Mouse (Mus musculus) lung, postnatal 36 days (tissue): ENCODE results near the gene Zfp839.

Experiments
- DNase-seq: peaks from one replicate; pipeline ENCODE4 v3.0.0; 2022; ENCODE audit warnings: mixed read lengths

The Zfp839 gene

DNA sequence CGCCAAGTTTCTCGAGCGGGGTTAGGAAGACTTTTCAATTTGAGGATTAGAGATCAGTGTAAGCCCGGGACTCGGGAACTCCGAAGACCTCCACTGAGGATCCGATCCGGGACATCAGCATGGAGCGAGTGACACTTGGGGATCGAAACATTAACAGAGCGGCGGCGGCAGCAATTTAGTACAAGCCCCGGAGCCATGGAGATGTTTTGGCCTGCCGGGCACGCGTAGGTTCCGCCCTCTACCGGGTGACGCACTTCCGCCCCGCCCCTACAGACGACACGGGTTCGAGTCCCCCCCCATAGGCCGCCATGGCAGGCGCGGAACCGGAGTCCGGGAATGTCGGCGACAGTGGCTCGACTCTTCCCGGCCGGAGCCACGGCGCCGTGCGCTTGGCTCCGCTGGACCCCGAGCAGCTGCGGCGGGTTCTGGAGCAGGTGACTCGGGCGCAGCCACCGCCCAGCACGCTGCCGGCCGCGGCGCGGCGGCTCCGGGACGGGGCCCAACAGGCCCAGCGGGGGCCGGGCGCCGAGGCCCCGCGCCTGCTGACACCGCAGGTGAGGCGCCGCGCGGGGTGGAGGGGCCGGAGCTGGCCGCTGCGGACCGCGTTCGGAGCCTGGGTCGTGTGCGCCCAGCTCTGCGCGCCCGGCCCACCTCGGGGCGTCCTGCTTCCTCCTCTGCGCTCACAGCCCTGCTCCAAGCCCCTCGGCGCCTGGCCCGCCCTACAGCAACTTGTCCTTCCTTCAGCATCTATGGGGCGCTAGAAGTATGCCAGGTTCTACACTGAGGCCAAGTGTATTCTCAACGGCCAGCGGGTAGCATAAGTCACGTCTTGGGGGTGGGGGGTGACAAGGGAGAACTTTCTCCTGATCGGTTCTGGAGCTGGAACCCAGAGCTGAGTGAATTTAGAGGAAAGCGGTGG, at the start of gene Zfp839:
TSS of gene Zfp839 (plus strand) at position 244 of the 919 bp plus-strand sequence.
- DNase-seq = peak; percentile 90

DNA sequence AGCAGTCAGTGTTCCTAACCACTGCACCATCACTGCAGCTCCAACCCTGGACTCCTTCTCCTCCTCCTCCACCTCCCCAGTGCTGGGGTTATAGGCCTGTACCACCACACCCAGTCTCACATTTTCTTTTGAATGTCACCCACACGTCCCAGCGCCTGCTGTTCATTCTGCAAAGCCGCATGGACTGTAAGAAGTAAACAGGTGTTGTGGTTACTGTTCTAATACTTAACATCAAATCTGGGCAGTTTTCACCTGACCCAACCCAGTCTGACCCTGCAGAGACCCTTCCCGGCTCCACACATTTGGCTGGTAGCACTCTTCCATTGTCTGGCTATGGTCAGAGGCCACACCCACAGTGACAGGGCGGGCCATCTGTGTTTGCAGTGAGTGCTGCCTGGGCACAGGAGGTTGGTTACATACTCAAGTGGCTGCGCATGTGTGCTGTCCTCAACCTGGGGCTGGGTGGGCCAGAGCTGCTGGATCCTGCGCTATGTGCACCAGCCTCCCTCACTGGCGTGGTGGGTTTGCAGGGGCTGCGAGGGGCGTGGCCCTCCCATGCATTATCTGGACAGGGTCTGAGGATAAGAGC, 48.1 kb upstream of the Zfp839 start:
- peak; percentile 31 for DNase-seq

DNA sequence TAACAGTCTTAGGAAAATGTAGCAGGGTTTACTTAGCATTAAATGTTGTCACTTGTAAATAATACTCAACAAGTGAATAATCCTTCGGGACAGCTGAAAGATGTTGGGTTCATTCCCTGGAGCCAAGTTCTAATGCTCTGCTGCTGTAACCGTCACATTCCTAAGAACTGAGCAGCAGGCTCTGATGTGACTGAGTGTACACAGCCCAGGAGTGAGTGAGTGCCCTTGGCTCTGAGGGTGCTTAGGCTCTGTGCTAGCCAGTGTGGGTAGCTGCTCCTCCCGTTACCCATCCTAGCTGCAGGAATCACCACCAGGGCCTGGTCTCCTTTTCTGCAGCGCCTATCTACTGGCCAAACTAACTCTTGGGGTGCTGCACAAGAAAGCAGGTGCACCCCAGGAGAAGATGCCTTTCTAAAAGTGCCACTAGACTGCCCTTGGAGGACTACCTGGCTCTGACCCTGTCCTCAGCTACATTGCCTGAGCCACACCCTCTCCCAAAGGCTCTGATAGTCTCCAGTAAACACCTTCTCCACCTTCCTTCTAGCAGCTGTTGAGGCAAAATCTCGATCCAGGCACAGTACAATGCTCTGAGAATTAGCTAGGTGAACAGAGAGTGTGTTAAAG, 47.3 kb upstream of the Zfp839 start:
- peak; percentile 24 for DNase-seq

DNA sequence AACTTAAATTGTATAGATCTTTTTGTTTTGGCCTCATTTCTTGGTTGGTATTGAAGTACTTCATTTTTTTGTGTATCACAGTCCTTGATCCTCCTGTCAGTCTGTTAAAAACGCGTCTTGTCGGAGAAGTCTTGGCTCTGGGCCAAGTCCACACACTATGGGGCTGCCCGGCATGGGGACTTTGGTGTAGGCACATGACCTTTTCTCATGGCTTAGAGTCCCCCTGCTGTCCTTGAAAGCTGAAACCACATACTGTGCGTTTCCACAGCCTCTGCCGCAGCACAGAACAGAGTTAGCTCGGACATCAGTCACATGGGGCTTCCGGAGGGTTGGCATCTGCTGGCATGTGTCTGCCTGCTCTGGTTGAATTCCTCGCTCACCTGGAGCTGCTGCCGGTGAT, 45.8 kb upstream of the Zfp839 start:
- DNase-seq = no peak

DNA sequence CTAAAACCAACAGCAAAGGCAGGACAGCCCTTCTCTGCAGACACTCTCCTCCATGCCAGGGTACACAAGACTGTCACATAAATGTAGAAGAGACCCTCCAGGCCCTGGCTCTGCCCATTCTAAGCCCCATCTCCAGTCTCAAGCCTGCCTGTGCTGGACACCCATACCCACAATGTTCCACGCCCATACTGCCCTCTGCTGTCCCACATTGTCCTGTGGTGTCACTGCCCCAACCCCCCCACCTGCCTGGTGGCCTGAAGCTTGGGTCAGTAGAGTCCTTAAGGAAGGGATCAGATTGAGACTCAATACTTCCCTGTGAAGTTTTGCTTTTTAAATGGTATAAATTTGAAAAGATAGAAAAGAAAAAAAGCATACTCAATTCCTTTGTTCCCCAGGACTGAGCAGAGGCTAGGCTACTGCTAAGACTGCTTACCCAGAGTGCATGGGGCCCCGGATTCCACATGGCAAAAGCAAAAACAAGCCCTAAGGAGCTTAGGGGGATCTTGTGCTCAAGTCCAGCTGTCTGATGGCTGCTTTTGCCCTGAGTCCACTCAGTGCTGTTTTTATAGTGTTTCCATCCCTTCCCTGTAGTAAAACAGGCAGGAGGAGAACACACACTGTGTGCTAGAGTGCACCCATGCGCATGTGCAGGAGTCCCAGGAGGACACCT, 43.6 kb upstream of the Zfp839 start:
- peak; percentile 53 for DNase-seq

DNA sequence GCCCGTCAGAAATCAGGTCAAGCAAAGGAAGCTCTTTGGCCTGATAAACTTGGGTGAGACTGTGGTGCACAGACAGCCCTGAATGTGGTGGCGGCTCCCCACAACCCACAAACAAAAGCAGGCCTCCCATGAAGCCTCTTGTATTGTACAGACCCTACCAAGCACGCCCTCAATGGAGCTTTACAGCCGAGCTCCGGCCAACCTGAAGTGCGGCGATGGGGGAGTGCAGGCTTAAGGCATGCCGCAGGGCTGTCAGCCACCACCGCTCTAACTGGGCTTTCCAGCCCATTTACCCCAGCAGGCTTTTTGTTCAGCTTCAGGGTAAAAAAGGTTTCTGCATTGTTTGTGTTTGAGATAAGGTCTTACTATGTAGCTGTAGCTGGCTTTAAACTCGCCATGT, 41.6 kb upstream of the Zfp839 start:
- no peak for DNase-seq

DNA sequence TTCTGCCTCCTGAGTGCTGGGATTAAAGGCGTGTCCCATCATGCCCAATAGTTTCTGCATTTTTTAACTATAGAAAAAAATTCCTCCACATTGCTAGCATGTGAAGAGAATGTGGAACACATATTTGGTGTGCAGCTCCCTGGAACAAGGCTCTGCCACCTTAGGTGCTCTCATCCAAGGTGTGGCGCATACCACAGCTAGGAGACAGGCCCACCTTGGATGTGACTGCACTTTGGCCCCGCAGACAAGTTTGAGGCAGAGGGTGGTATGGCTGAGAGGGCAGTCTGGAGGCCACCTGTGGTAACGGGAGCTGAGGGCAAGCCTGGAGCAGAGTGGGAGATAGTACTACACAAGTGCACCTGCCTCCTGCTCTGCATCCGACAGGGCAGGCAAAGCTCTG, 41.2 kb upstream of the Zfp839 start:
- peak; percentile 11 for DNase-seq

DNA sequence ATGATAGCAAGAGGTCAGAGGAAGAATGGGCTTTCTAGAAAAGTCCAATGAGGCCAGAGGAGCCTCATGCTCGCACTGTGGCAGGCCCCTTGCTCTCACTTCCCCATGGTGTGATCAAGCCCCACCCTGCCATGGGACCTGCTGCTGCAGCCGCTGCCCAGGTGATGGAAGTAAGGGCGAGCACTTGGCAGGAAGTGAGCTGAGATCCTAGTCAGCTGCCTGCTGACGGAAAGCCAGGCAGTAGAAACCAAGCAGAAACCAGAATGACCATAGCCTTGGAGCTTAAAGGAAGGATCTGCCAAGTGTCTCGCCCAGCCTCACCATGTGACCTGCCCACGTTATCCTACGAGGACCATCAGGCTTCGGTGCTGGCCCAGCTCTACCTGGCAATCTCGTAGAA, 36.9 kb upstream of the Zfp839 start:
- no peak for DNase-seq

DNA sequence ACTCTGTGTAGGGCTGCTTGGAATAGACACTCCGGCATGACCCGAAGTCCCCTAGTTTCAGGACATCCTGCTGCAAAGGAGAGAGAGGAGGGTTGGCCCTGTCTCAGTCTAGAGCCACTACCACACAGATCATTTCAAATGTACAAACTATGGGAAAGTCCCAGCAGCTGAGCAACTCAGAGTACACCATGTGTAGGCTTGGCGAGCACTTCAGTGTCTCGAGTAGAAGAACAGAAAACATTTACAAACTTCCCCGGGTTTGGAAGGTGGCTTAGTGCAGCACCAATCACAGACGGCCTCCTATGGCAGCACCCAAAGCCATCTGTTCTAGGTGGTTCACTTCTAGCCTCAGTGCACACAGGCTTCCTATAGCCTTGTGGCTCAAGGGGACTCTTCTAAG, 36.4 kb upstream of the Zfp839 start:
- no peak for DNase-seq

DNA sequence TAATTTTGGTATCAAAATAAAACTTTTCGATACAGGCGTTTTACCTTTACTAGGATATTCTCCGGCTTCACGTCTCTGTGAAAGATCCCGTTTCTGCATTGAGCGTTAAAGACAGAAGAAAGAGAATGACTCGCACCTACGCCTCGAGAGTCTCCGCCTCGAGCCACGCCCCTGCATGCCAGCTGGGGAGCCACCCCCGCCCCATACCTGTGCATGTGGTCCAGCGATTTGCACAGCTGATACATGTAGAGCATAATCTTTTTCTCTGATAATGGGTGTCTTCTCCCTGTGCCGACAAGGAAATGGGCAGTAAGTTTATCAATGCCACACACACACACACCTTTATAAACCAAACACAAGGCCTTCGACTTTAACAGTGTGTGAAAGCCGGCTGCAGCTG, 35.1 kb upstream of the Zfp839 start:
- no peak for DNase-seq

DNA sequence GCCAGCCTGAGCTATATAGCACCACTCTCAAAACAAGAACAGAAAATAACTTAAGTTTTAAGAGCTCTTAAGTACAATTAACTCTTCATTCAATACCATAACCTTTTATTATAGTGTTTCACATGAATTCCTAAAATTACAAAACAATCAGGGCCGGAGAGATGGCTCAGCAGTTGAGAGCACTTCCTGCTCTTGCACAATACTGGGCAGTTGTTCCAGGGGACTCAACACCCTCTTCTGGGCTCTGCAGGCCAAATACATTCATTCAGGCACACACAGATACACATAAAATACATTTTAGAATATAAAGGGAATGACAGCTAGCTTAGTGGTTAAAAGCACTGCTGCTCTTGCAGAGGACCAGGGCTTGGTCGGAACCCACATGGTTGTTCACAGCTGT, 33.2 kb upstream of the Zfp839 start:
- DNase-seq = peak; percentile 48

DNA sequence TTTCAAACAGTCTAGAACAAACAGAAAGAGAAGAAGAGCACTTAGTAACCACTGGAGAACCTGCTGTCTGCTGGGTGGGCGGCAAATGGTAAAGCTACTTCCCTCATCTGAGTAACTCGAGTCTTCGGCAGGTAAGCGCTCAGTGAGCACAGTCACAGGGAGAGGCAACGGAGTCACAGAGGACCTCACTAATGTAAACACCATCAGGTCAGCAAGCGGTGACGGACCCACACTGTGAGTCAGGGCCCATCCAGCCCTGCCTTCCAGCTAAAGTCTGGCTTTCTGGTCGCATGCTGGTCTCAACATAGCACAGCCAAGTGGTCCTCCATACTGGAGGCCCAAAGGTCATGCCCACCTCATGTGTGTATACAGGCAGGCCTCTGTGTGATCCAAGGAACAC, 30.7 kb upstream of the Zfp839 start:
- DNase-seq = no peak

DNA sequence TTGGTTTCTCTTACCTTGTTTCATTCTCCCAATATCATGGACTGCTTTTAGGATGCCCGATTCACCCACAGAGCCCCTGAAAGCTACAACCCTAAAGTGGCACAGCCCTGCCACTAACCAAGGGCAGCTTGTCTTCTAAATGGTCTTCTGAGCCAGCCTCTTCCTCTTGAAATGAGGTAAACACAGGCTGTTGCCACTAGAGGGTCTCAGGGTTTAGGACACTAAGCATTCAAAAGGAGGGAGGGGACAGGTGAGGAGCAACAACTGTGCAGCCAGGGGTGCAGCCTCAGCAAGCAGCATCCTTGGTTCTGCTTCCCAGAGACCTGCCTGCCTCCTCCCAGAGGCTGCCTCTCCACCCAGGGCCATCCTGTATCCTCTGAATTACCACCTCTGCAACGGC, 28.3 kb upstream of the Zfp839 start:
- no peak for DNase-seq

DNA sequence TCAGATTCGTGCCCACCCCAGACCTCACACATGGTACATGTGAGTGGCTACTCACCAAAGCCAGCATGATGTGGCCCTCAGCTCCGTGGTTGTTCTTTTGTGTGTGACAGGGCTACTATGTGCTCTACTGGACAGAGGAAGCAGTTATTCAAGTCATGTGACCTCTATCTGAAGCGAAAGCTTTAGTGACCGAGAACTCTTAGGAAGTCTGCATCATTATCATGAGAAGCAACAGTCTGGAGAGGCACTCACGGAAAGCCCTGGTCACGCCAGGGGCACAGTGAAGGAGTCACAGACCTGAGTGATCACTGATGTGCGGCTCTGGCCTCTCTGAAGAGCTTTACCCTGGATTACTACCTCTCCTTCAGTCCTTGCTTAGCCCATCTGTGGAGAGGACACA, 27.7 kb upstream of the Zfp839 start:
- DNase-seq = no peak

DNA sequence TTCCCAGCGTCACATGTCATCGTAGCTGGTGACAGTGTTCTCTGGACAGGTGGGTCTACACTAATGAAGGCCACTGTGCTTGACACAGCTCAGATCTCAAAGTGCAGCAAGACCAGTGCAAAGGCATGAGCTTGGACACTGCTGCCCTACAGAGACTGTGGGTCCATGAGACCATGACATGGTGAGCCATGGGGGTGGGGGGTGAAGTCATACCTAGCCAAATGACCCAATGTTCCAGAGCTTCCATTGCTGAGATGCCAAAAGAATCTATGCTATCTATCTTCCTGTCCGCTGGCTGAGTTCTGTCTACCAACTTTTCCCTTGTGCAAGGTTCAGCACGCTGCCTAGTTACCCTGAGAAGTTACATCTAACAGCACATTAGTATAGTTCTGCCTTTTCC, 21.1 kb upstream of the Zfp839 start:
- DNase-seq = no peak

DNA sequence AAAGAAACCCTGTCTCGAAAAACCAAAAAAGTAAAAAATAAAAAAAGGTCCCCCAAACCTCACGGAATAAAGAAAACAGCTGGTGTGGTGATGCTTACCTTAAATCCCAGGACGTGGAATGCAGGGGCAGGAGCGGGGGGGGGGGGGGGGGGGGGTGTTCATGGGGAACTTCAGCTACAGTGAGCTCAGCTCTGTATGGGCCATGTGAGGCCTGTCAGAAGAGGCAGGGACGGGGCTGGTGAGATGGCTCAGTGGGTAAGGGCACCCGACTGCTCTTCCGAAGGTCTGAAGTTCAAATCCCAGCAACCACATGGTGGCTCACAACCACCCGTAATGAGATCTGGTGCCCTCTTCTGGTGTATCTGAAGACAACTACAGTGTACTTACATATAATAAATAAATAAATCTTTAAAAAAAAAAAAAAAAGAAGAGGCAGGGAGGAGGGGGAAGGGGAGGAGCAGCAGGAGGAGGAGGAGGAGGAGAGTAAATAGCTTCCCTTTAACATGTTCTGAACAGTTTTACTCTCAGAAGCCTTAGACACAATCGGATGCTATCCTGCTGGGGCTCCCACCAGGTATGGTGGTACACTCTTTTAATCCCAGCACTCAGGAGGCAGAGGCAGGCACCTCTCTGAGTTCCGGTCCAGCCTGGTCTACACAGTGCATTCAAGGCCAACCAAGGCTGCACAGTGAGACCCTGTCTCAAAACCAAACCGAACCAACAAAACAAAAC, 19.6 kb upstream of the Zfp839 start:
- no peak for DNase-seq

DNA sequence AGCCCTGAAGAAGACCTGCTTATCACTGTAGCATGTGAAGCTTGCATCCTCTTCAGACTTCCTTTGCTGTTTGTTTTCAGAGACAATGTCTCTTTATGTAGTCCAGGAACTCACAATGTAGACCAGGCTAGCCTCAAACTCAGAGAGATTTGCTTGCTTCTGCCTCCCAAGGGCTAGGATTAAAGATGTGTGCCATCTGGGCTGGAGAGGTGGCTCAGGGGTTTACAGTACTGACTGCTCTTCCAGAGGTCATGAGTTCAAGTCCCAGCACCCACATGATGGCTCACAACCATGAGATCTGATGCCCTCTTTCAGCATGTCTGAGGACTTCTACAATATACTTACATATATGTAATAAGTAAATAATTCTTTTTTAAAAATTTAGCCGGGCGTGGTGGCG, 14.9 kb upstream of the Zfp839 start:
- no peak for DNase-seq

DNA sequence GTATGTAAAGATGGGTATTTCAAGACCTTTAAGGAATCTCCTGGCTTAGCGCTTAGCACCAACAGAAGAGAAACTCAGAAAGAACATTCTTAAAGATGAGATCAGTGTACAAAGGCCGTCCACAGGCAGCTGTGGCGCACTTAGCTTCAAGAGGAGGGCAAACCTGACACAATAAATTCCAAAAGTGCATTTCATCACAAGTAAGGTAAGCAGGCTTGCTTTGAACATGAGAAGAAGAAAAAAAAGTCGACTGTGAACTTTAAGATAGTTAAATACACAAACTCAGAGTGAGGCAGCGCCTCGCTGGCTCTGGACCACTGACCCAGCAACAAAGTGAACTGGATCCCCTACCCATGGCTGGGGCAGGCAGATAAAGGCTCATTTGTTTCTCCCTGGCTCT, 13.3 kb upstream of the Zfp839 start:
- no peak for DNase-seq

DNA sequence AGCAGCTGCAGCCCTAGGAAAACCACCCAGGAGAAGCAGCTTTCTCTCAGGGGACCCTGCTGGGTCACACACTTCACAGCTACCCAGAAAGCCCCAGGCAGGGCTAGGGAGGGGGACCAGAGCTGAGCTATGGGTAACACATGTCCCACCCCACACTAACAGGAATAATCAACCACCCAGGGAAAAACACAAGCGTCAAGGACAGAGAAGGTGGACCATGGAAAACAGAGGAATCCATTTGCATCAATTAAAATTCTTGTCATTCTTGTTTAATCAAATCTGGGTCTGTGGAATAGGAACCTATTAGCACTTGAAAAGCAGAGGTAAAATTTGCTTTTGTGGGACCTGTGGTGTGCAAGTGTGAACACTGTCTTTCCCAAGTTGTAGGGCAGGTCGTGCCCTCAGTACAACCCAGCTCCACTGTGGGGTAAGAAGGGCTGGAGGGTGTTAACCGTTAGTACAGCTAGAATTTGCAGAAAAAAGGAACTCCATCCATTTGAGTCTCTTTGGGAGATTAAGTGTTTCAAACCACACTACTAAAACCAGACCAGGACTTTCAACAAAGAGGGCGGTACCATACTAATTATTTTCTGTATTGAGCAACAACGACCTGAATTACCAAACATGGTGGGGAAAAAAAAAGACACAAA, 12.7 kb upstream of the Zfp839 start:
- DNase-seq = no peak

DNA sequence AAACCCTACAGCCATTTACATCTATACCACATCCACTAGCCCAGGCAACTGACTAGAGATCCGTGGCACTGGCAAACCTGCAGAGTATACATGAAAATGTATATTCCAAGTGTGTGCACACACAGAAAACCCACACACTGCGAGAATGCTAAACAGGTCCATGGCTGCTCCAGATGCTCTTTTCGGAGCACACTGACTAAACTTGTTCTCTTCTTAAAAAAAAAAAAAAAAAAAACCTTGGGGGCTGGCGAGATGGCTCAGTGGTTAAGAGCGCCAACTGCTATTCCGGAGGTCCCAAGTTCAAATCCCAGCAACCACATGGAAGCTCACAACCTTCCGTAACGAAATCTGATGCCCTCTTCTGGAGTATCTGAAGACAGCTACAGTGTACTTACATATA, 12.2 kb upstream of the Zfp839 start:
- no peak for DNase-seq

DNA sequence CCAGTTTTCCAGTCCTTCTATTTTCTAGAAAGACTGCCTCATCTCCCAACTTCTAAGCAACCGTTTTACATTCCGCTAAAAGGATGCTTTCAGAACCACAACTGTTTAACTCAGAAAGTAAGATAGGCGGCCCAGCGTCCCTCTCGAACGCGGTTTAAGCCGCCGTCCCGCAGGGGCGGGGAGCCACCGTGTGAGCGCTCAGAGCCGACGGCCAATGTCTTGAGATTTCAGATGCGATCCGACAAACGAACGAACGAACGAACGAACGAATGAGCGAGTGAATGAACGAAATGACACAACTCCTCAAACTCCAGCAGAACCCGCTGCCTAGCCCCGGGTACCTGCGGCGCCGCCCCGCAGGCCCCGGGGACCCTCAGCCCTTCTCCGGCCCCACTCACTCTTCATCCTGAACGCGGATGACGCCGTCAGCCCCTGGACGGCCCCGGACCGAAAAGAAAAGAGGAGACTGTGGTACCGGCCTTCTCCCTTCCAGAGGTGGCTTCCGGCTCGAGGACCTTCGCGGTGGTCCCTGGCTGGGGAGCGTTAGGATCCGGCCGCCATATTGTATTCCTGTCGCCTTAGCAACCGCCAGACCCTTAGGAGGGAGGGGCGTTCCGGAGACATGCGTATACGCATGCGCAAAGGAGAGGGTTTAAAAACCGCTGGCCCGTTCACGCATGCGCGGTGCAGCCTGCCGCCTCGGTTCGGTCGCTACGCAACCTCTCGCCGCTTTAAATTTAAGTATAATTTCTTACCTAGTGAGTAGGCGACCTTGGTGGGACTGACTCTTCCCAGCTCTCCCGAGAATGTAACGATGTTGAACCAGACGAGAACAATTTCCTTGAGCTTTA, 9.5 kb upstream of the Zfp839 start, which contains the start of gene Mok:
TSS of gene Mok (minus strand) at position 592 of the 851 bp plus-strand sequence.
- DNase-seq = peak; percentile 95
